Mouse (Mus musculus): ENCODE results near the gene Ttc32.

Ttc32 gene

GRCm38 (mm10) chr12:9044666-9045065 is 14.9 kb downstream of the Ttc32 start:
- DNase-seq (ENCODE audit: low spot score in 2 of 2): no peak

DNA sequence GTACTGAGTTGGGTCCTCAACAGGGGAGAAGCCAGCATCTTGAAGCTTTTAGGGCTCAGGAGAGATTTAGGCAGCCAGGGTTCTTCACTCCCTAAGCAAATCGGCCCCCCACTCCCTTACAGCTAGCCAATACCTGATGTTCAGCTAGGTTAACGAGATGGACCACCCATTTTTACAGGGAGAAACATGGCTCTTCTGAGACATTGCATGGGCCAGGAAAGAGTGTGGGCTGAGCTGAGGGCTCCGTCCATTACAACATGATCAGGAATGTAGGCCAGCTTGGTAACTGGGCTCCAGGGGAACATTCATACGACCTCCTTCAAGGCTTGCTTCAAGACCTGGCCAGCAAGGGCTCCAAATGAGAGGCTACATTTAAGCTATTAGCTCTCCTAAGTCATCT is 16.9 kb downstream of the Ttc32 start:
- no peak for DNase-seq (ENCODE audit: low spot score in 2 of 2)

DNA sequence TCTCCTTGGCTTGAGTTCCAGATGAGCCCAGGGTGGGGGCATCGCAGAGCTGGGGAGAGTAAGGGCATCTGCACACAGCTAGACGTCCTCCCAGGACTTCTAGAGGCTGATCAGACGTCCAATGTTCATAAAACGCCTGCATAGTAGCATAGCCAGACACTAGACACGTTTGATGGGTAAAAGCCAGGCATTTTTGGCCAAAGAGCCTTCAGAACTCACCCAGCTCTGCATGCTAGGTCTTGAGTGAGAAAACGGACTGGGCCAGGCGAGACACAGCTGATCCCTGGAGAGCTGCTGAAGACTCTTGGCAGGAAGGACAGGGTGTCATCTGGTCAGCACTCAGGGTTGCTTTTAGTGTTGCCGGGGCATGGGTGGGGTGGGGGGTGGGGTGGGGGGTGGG is 18.3 kb downstream of the Ttc32 start:
- DNase-seq (ENCODE audit: low spot score in 2 of 2): no peak

DNA sequence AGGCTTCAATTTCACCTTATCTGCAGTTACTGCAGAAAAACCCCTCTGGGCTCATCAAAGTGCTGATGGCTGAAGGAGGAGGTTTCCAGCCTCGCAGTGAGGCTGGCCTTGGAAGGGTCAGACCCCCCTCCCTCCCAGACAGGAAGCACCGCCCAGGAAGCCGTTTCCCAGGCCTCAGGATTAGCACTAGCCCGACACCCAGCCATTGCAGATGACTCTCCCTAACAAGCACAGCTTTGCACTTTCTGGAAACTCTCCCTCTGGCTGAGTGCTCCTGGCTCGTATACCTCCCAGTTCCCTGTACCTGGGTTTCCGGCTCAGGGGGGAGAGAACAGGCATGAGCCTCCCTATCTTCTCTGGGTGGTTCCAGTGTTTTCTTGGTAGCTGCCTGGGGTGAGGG is 21.0 kb downstream of the Ttc32 start:
- DNase-seq (ENCODE audit: low spot score in 2 of 2): no peak

DNA sequence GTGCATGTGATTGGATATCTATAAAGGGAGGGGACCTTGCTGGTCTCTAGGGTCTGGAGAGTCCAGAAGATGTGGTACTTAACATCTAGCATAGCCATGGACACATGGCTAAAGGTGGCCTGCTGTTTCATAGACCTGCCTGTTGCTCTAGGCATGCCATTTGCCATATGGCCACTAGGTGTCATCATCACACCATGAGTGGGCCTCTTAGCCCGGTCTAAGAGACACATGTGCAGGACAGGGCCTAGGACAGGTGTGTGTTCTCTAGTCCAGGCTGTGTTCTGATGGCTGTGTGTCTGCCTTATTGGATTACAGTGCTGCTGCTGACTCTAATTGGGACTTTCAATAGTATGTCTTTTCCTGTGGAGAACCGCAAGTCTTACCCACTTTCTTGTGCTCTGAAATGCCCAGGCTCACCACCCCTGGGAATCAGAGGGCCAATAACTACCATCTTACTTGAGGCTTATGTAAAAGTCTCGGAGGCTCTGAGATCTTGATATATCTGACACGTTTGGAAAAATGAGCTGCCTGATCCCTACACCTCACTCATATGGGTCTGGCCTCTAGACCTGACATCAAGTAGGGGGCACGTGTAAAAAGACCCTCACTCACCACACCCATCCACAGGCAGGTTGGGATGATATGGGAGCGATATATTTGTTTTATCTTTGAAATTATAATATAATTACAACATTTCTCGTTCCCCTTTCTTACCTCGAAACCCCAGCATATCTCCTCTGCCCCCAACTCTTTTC is 22.5 kb downstream of the Ttc32 start:
- peak; percentile 78 to 86 for DNase-seq (ENCODE audit: low spot score in 2 of 2)

GRCm38 (mm10) chr12:9053345-9053744 is 23.5 kb downstream of the Ttc32 start:
- DNase-seq (ENCODE audit: low spot score in 2 of 2): no peak

GRCm38 (mm10) chr12:9054012-9054411 is 24.2 kb downstream of the Ttc32 start:
- DNase-seq (ENCODE audit: low spot score in 2 of 2): no peak

DNA sequence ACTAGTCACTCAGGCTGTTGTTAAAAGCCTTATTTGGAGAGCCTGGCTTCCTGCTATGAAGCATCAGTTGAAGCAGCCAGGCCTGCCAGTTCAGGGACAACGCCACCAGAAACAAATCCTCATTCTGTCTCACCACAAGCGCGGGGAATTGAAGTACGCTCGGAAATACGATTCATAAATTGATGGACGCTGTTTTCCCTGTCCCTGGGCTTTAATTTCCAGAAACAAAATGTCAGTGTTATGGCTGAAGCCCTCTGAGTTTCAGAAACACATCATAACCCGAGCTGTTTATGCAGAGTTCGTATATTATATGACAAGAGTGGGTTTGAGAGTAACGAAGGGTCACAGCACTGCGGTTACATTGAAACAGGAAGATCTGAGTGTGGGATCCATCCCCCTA is 25.5 kb downstream of the Ttc32 start:
- no peak for DNase-seq (ENCODE audit: low spot score in 2 of 2)

DNA sequence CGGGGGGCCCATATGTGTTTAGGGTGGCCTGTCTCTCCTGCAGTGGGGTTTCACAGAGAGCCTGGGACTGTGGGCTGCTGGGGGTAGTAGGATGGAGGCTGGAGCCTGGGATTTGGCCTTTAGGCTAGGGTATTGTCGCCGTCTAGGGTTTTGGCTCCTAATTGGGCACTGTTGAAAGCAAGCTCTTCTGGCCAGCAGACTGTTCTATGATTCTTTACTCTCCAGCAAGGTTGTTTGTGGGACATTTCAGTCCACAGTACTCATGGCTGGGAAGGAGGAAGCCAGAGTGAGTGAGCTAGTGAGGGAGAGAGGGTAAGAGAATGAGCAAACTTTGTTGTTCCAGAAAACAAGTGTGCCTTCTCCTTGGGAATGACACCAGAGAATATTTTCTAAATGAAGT is 29.7 kb downstream of the Ttc32 start:
- no peak for DNase-seq (ENCODE audit: low spot score in 2 of 2)

DNA sequence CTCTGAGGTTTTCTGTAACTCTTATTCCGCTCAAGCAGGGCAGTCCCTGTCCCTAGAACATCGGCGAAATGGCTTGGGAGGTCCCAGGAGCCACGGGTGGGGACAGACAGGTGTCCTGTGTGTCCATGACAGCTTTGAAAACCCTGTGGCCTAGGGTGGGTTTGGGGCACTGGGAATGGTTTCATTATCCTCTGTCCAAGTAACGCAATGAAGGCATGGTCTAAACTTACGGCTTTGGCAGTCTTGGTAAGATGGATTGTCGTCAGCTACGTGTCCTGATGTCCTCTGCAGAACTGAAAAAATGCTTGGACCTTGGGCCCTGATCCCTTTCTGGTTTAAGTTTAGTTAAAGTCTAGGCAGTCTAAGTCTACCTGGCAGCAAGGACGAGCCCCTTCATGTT is 30.2 kb downstream of the Ttc32 start:
- no peak for DNase-seq (ENCODE audit: low spot score in 2 of 2)

DNA sequence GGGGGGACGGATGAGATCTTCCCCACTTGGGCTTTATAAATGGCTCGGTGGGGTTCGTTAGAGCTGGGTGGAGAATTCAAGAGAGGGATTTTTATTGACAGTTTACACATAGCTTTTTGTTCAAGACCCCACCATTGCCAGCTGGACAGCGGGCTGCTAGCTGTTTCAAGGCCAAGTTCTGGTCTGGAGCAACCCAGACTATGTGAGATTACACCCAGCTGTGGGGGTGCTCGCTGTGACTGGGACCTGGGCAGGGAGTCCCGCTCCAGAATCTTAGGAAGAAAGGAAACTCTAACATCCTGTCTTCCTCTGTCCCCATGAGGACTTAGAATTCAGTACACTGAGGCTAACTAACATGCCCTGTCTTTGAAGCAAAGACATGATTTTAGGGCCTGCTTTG is 33.8 kb downstream of the Ttc32 start:
- DNase-seq (ENCODE audit: low spot score in 2 of 2): no peak

DNA sequence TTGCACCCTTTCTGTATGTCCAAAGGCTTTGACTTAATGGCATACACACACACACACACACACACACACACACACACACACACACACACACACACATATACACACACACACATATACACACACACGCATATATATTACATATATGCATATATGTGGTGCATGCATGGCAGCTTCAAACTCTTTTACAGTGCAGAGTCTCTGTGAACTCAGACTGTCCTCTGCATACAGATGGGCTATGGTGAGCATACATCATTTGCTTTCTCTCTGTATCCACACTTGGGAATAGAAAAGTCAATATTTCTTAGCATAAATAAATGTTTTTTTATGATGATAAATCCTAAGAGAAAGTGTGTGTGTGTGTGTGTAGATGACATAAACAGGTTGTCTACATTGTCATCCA is 41.3 kb downstream of the Ttc32 start:
- DNase-seq (ENCODE audit: low spot score in 2 of 2): no peak

DNA sequence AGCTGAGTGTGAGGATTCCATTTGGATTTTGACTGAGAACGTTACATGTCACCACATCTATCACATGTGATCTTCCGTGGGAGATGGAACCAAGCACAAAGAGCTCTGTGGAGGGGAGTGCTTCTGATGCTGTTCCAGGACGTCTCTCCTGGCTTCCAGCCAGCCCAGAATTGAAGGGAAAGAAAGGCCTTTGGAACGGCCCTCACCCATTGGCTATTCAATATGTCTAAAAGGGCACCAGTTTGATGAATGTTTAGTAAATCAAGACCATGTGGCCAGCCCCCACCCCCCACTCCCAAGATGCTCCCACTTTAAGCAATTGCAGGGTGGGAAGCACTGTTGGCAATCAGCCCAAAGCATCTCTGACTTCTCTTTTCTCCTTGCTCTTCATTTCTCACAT is 41.7 kb downstream of the Ttc32 start:
- no peak for DNase-seq (ENCODE audit: low spot score in 2 of 2)

DNA sequence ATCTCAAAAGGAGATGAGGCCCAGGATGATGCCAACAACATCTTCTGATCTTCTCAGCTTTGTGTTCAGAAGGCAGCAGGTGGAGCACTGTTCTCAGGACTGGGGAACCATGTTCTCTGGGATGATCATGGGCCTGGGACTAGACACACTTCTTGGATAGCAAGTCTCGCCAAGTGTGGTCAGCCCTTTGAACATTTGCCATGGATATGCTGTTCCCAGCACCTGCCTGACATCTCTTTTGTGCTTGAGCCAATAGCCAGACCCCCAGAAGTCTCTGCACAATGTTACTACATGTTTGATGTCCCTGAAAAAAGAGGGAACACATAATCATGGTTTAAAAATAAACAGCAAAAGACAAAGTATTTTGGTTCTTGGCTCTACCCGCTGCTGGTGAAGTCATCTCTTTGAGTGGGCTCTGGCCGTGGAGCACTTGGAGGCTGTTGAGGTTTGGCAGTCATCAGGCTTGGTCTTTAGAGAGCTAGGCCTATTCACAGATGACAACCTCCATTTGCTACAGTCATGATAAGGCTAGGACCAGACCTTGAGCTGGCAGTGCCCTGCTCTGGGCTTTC is 47.8 kb downstream of the Ttc32 start:
- DNase-seq (ENCODE audit: low spot score in 2 of 2): no peak

DNA sequence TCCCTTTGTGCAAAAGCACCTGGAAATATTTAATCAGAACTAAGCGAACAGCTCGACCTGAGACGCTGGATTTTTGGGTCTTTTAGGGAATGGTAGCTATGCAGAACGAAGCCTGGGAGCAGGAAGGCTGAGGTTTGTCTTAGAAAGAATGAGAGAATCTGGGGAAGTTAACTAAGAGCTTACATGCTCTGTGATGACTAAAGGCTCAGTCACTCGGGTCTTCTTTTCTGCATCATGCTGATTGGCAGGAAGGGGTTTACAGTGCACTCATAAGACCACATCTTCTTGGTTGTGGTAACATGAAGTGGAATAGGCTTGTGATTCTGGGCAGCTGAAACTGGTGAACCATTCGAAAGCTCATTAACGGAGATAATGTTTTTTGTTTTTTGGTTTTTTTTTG is 60.4 kb downstream of the Ttc32 start:
- DNase-seq (ENCODE audit: low spot score in 2 of 2): no peak
